8 mouse cellular contexts compared by ENCODE assay signal in genomic region chr8:71602666-71603334, GRCm38 (mm10). TPM values are rescaled to one million over a fixed set of nuclear protein-coding genes. Genes with fewer than 3 reads are reported as not detected.
DNase-seq lines count a peak whose midpoint lies in the region; ATAC-seq and TF ChIP-seq lines count a peak whose summit lies in the region.

No protein-coding gene starts in this region.

- peaks cover 44% of the 10 kb centered on the region for H3K27me3 ChIP-seq in embryonic facial prominence, embryonic 13.5 days
- H3K27me3 ChIP-seq in heart, embryonic 14.5 days (ENCODE audit: control insufficient read depth, insufficient read depth, low read length), result peaks cover 35% of the 10 kb centered on the region
- peaks cover 8% of the 10 kb centered on the region; the same call in 1 of the 2 replicates for H3K27me3 ChIP-seq in kidney, postnatal 0 days (ENCODE audit: insufficient read depth, low read length)

- peak; percentile 72 for ATAC-seq in embryonic facial prominence, embryonic 13.5 days (ENCODE audit: insufficient number of reproducible peaks, insufficient read depth, low FRiP score, low TSS enrichment, low read depth)
- ATAC-seq in heart, embryonic 14.5 days (ENCODE audit: insufficient number of reproducible peaks, insufficient read depth, low FRiP score, low read depth), result peak; percentile 66
- peak; percentile 88 for ATAC-seq in kidney, postnatal 0 days (replicated peaks; ENCODE audit: low FRiP score, low read depth)

- H3K9ac ChIP-seq in embryonic facial prominence, embryonic 13.5 days, result peak overlapping the region; percentile 66
- H3K9ac ChIP-seq in heart, embryonic 14.5 days (ENCODE audit: low read length), result 0 out of 2 replicates have a peak overlapping the region, but pooled peaks have one; percentile 1
- peak overlapping the region; percentile 32; the same call in 1 of the 2 replicates for H3K9ac ChIP-seq in kidney, postnatal 0 days (ENCODE audit: low read depth, low read length)

- DNase-seq in cerebellum, postnatal 25 days, result peak; percentile 38 to 60
- no peak for DNase-seq in cerebellum, postnatal 4 days (ENCODE audit: low spot score in 2 of 2)
- peak; percentile 89 for DNase-seq in kidney, postnatal 0 days (ENCODE audit: low spot score)
- DNase-seq in lung, postnatal 36 days, result peak; percentile 92
- peak; percentile 45 for DNase-seq in skeletal muscle tissue, adult 2 months (ENCODE audit: low read depth, low spot score)
- DNase-seq in spleen, postnatal 10 days (ENCODE audit: low spot score in 2 of 2), result no peak

- peak overlapping the region; percentile 46 for H3K4me3 ChIP-seq in embryonic facial prominence, embryonic 13.5 days
- H3K4me3 ChIP-seq in heart, embryonic 14.5 days (ENCODE audit: control insufficient read depth in 1 of 2, insufficient read depth in 1 of 2, low read depth in 1 of 2, low read length in 2 of 2), result peak overlapping the region; percentile 16 to 33
- peak overlapping the region; percentile 26 for H3K4me3 ChIP-seq in kidney, postnatal 0 days (replicated peaks; ENCODE audit: low read depth, low read length)

- H3K9me3 ChIP-seq in embryonic facial prominence, embryonic 13.5 days, result no peaks in the 10 kb centered on the region
- no peaks in the 10 kb centered on the region for H3K9me3 ChIP-seq in heart, embryonic 14.5 days (ENCODE audit: control insufficient read depth, low read length)
- H3K9me3 ChIP-seq in kidney, postnatal 0 days (replicated peaks; ENCODE audit: low read length), result no peaks in the 10 kb centered on the region

- WGBS in embryonic facial prominence, embryonic 13.5 days, result 2% methylated on average over 32 of the region's 32 CpGs
- under 1% methylated on average over 32 of the region's 32 CpGs for WGBS in heart, embryonic 14.5 days
- under 1% methylated on average over 32 of the region's 32 CpGs for WGBS in kidney, postnatal 0 days

- peaks cover 21% of the 10 kb centered on the region for H3K4me1 ChIP-seq in embryonic facial prominence, embryonic 13.5 days
- H3K4me1 ChIP-seq in heart, embryonic 14.5 days (ENCODE audit: control insufficient read depth in 2 of 2, insufficient read depth in 2 of 2, low read length in 2 of 2), result peaks cover 9 to 12% of the 10 kb centered on the region in 2 experiments; a peak in 3 of 4 replicates
- H3K4me1 ChIP-seq in kidney, postnatal 0 days (replicated peaks; ENCODE audit: insufficient read depth, low read length), result peaks cover 16% of the 10 kb centered on the region

- peaks cover 9% of the 10 kb centered on the region; the same call in 1 of the 2 replicates for H3K36me3 ChIP-seq in embryonic facial prominence, embryonic 13.5 days
- no peaks in the 10 kb centered on the region for H3K36me3 ChIP-seq in heart, embryonic 14.5 days (ENCODE audit: control insufficient read depth, insufficient read depth, low read length)
- no peaks in the 10 kb centered on the region for H3K36me3 ChIP-seq in kidney, postnatal 0 days (ENCODE audit: insufficient read depth, low read length)

- no peak for TF ChIP-seq CTCF in kidney, postnatal 0 days (IDR thresholded peaks at IDR 0.05; ENCODE audit: low read depth)

- H3K4me2 ChIP-seq in embryonic facial prominence, embryonic 13.5 days, result peak overlapping the region; percentile 83
- H3K4me2 ChIP-seq in heart, embryonic 14.5 days (ENCODE audit: low read length), result peak overlapping the region; percentile 65
- H3K4me2 ChIP-seq in kidney, postnatal 0 days (ENCODE audit: low read length), result peak overlapping the region; percentile 57

- H3K27ac ChIP-seq in embryonic facial prominence, embryonic 13.5 days, result no peak overlapping the region
- H3K27ac ChIP-seq in heart, embryonic 14.5 days (replicated peaks in 1 of 2; ENCODE audit: control insufficient read depth in 1 of 2, insufficient read depth in 1 of 2, low read depth in 2 of 2, low read length in 2 of 2), result no peak overlapping the region
- H3K27ac ChIP-seq in kidney, postnatal 0 days, result no peak overlapping the region

RNA-seq across cellular contexts. Expression of gene Fam129c, which starts 5.4 kb away (rescaled TPM):
- polyA plus RNA-seq in embryonic facial prominence, embryonic 13.5 days (2015; fragmentation: Nextera tagmentation; extraction: Ambion mirVana), result 4.8 and 7.7 TPM in 2 replicates
- polyA plus RNA-seq in heart, embryonic 14.5 days (2014; fragmentation: Nextera tagmentation; extraction: Ambion mirVana), result 1.4 and 1.5 TPM in 2 replicates
- 2.5 and 2.8 TPM in 2 replicates for polyA plus RNA-seq in kidney, postnatal 0 days (2015; fragmentation: Nextera tagmentation; extraction: Ambion mirVana)

RNA-seq across cellular contexts. Expression of gene Colgalt1, which starts 8.0 kb away (rescaled TPM):
- 75.5 and 78.2 TPM in 2 replicates for polyA plus RNA-seq in embryonic facial prominence, embryonic 13.5 days (2015; fragmentation: Nextera tagmentation; extraction: Ambion mirVana)
- 58.1 and 61.6 TPM in 2 replicates for polyA plus RNA-seq in heart, embryonic 14.5 days (2014; fragmentation: Nextera tagmentation; extraction: Ambion mirVana)
- 64.1 and 66.2 TPM in 2 replicates for polyA plus RNA-seq in kidney, postnatal 0 days (2015; fragmentation: Nextera tagmentation; extraction: Ambion mirVana)

RNA-seq across cellular contexts. Expression of gene Pgls, which starts 10.8 kb away (rescaled TPM):
- polyA plus RNA-seq in embryonic facial prominence, embryonic 13.5 days (2015; fragmentation: Nextera tagmentation; extraction: Ambion mirVana), result 224 and 244 TPM in 2 replicates
- polyA plus RNA-seq in heart, embryonic 14.5 days (2014; fragmentation: Nextera tagmentation; extraction: Ambion mirVana), result 199 and 201 TPM in 2 replicates
- polyA plus RNA-seq in kidney, postnatal 0 days (2015; fragmentation: Nextera tagmentation; extraction: Ambion mirVana), result 279 and 296 TPM in 2 replicates

RNA-seq across cellular contexts. Expression of gene Slc27a1, which starts 34.1 kb away (rescaled TPM):
- 47.8 and 59.4 TPM in 2 replicates for polyA plus RNA-seq in embryonic facial prominence, embryonic 13.5 days (2015; fragmentation: Nextera tagmentation; extraction: Ambion mirVana)
- polyA plus RNA-seq in heart, embryonic 14.5 days (2014; fragmentation: Nextera tagmentation; extraction: Ambion mirVana), result 14.6 and 15.3 TPM in 2 replicates
- 50.5 and 53.7 TPM in 2 replicates for polyA plus RNA-seq in kidney, postnatal 0 days (2015; fragmentation: Nextera tagmentation; extraction: Ambion mirVana)

RNA-seq across cellular contexts. Expression of gene Nxnl1, which starts 36.4 kb away (rescaled TPM):
- not detected in 2 replicates for polyA plus RNA-seq in embryonic facial prominence, embryonic 13.5 days (2015; fragmentation: Nextera tagmentation; extraction: Ambion mirVana)
- polyA plus RNA-seq in heart, embryonic 14.5 days (2014; fragmentation: Nextera tagmentation; extraction: Ambion mirVana), result not detected in 2 replicates
- polyA plus RNA-seq in kidney, postnatal 0 days (2015; fragmentation: Nextera tagmentation; extraction: Ambion mirVana), result 0.13 and 0.20 TPM in 2 replicates

Comparison
In these comparisons a context has a peak if more than half of its experiments do, and no peak if none do; other contexts are left out.
1. DNase-seq: peak in cerebellum, postnatal 25 days (2 of 2), kidney, postnatal 0 days (single experiment), lung, postnatal 36 days (single experiment) and skeletal muscle tissue, adult 2 months (single experiment); none in cerebellum, postnatal 4 days (0 of 2) and spleen, postnatal 10 days (0 of 2).
2. H3K9ac ChIP-seq: peak in every context shown above with its lines; median percentile 66 in embryonic facial prominence, embryonic 13.5 days; 32 in kidney, postnatal 0 days; 1 in heart, embryonic 14.5 days.
3. Peak in every context shown above with its lines, with median percentiles within 50 percentile points of each other: ATAC-seq, H3K4me2 ChIP-seq and H3K4me3 ChIP-seq.